Mouse (Mus musculus) ES-CJ7 (cell line): ENCODE data around the gene Ank.

ENCODE experiments used
- DNase-seq: peaks from one replicate; pipeline ENCODE4 v3.0.0; 2011; ENCODE audit warnings: low read depth, low spot score

Ank gene

GRCm38 (mm10) chr15:27630601-27631383 lies 164.3 kb downstream of the Ank start, which contains the start of gene Otulin:
TSS of gene Otulin (minus strand) at chr15:27630693.
- DNase-seq, result peak; percentile 96

GRCm38 (mm10) chr15:27633941-27634900 lies 167.7 kb downstream of the Ank start:
- DNase-seq, result no peak

DNA sequence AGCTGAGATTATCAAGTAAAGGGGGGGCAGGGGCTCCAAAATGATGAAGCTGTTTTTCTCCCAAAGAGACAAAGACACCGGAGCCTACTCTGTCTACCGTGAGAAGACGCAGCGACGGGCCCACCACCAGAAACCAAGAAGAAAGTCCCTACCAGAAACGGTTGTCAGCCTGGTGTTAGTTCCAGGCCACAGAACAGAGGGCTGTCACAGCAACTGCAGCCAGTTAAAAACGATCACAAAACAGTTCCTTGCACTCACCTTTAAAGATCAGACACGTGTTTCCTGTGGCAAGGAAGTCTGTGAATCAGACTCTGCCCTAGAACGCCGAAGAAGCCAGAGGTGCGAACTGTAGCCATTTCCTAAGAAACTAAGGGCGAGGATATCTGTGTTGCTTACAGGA lies 174.7 kb downstream of the Ank start:
- DNase-seq, result no peak

GRCm38 (mm10) chr15:27642895-27643294 lies 176.4 kb downstream of the Ank start:
- peak; percentile 52 for DNase-seq
